Mouse (Mus musculus) forebrain, embryonic 15.5 days (tissue): ENCODE measurements at regions not wholly inside any gene's neighbourhood (a gene's known extent, or its start where the extent isn't known, plus 50 kb on each side); places are given as distances from the start of the nearest gene placed in this dataset.

ENCODE experiments used
- ATAC-seq: fragments of 200-750 bp; cut with Nextera tagmentation; replicated peaks from 2 replicates; pipeline ENCODE4 v1.8.0; 2017; ENCODE audit warnings: mild to moderate bottlenecking, moderate TSS enrichment, moderate library complexity
- H3K27ac ChIP-seq: fragments of 300-500 bp; sonication (generic); replicated peaks from 2 replicates; pipeline ENCODE4 v1.5.1; 2015; ENCODE audit warnings: mild to moderate bottlenecking, inconsistent platforms
- H3K27me3 ChIP-seq: fragments of 300-500 bp; sonication (generic); 2 replicates; pipeline ENCODE4 v1.6.1; 2015; ENCODE audit warnings: inconsistent platforms
- H3K36me3 ChIP-seq: fragments of 300-500 bp; sonication (generic); 2 replicates; pipeline ENCODE4 v1.6.1; 2015; ENCODE audit warnings: mild to moderate bottlenecking, inconsistent platforms
- H3K4me1 ChIP-seq: fragments of 300-500 bp; sonication (generic); 2 replicates; pipeline ENCODE4 v1.6.1; 2015; ENCODE audit warnings: inconsistent platforms
- H3K4me2 ChIP-seq: fragments of 300-500 bp; sonication (generic); replicated peaks from 2 replicates; pipeline ENCODE4 v1.6.1; 2015; ENCODE audit warnings: mild to moderate bottlenecking, inconsistent platforms
- H3K4me3 ChIP-seq: fragments of 300-500 bp; sonication (generic); 2 replicates; pipeline ENCODE4 v1.5.1; 2015; ENCODE audit warnings: mild to moderate bottlenecking, inconsistent platforms
- H3K9ac ChIP-seq: fragments of 300-500 bp; sonication (generic); replicated peaks from 2 replicates; pipeline ENCODE4 v1.6.1; 2015; ENCODE audit warnings: mild to moderate bottlenecking, inconsistent platforms
- H3K9me3 ChIP-seq: fragments of 300-500 bp; sonication (generic); 2 replicates; pipeline ENCODE4 v1.6.1; 2016; ENCODE audit warnings: inconsistent platforms
- WGBS: fragments of 180-500 bp; shearing (Covaris S2); methylation state at CpG from one replicate; pipeline ENCODE4 v1.1.7; 2015; ENCODE audit warnings: mixed read lengths; 5-methylcytosine and 5-hydroxymethylcytosine counted together

- Histone ChIP-seq H3K4me3 (no peak overlapping the region), H3K9ac (no peak overlapping the region), H3K27me3 (no peaks in the 10 kb centered on the region), H3K36me3 (no peaks in the 10 kb centered on the region), H3K27ac (no peak overlapping the region), H3K4me2 (no peak overlapping the region), H3K4me1 (no peaks in the 10 kb centered on the region), H3K9me3 (no peaks in the 10 kb centered on the region; the same call in 1 of the 2 replicates)
- no peak for ATAC-seq
- 84% methylated on average over 4 of the region's 4 CpGs for WGBS
Measured at GRCm38 (mm10) chr4:105307356-105307755, 150.2 kb downstream of the Plpp3 start.

GRCm38 (mm10) chr4:105307905-105308304 is 150.8 kb downstream of the Plpp3 start:
- H3K27ac ChIP-seq = no peak overlapping the region

GRCm38 (mm10) chr4:105308971-105309488 is 151.9 kb downstream of the Plpp3 start:
- no peaks in the 10 kb centered on the region for H3K36me3 ChIP-seq
- H3K9ac ChIP-seq = no peak overlapping the region
- no peak for ATAC-seq
- H3K4me2 ChIP-seq = no peak overlapping the region
- no peaks in the 10 kb centered on the region; the same call in 1 of the 2 replicates for H3K9me3 ChIP-seq
- no peaks in the 10 kb centered on the region for H3K4me1 ChIP-seq
- no peak overlapping the region for H3K4me3 ChIP-seq
- WGBS = 93% methylated on average over 5 of the region's 5 CpGs
- H3K27ac ChIP-seq = no peak overlapping the region
- H3K27me3 ChIP-seq = no peaks in the 10 kb centered on the region

More at GRCm38 (mm10) chr4:105307905-105308304, 150.8 kb downstream of the Plpp3 start:
- Histone ChIP-seq H3K4me3 (no peak overlapping the region), H3K4me2 (no peak overlapping the region), H3K9me3 (no peaks in the 10 kb centered on the region; the same call in 1 of the 2 replicates), H3K4me1 (no peaks in the 10 kb centered on the region), H3K9ac (no peak overlapping the region), H3K36me3 (no peaks in the 10 kb centered on the region), H3K27me3 (no peaks in the 10 kb centered on the region)
- WGBS = 86% methylated on average over 5 of the region's 5 CpGs
- ATAC-seq = no peak

DNA sequence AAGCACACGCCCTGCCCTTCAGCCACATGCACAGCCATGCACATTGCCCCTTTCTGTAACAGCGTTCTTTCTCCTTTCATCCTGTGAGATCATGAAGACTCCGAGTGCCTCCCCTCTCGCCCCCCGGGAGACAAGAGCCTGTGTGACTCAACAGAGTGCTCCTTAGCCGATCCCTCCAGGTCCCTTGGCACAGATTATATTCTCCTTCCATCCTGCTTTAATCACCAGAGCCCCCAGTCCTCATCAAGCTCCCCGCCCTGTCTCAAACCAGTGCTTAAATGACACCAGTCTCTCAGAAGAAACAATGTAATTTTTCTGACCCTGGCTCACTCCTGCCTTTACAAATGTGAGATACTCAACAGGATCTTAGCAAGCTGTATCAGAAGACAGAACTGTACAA is 155.5 kb downstream of the Plpp3 start:
- Histone ChIP-seq H3K4me2 (no peak overlapping the region), H3K27me3 (no peaks in the 10 kb centered on the region), H3K4me1 (no peaks in the 10 kb centered on the region), H3K36me3 (no peaks in the 10 kb centered on the region), H3K27ac (no peak overlapping the region), H3K4me3 (no peak overlapping the region), H3K9me3 (no peaks in the 10 kb centered on the region), H3K9ac (no peak overlapping the region)
- 69% methylated on average over 7 of the region's 7 CpGs for WGBS
- no peak for ATAC-seq

DNA sequence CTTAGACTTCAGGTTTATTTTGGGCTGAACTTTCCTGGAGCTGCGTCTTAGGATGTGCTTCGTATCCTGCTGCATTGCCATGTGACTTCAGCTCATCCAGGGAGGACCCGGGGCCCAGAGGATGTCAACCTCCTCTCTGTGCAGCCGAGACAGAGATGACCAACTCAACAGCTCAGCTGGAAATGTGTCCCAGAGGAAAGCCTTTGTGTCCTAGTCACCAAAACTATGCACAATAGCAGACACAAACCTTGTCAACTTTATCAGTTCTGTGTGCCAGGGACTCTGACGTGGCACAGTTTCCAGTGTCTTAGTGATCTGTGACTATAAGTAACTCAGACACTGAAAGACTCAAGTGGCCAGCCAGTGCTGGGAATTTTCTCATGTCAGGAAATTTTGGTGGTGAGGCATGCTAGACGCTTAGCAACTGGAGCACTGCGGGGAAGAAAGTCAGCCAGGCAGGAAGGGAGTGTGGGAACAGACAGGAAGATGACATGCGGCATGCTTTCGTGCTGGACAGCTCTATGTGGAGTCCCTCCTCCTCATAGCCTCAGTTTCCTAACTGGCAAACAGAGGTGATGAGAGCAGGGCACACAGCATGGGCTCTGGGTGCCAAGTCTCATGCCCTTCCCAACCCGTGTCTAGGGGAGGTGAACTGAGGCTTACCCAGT is 156.1 kb downstream of the Plpp3 start:
- no peak for ATAC-seq
- Histone ChIP-seq H3K9me3 (no peaks in the 10 kb centered on the region), H3K27ac (no peak overlapping the region), H3K4me1 (no peaks in the 10 kb centered on the region), H3K4me2 (no peak overlapping the region), H3K9ac (no peak overlapping the region), H3K4me3 (no peak overlapping the region), H3K27me3 (no peaks in the 10 kb centered on the region), H3K36me3 (no peaks in the 10 kb centered on the region)
- 84% methylated on average over 10 of the region's 10 CpGs for WGBS

DNA sequence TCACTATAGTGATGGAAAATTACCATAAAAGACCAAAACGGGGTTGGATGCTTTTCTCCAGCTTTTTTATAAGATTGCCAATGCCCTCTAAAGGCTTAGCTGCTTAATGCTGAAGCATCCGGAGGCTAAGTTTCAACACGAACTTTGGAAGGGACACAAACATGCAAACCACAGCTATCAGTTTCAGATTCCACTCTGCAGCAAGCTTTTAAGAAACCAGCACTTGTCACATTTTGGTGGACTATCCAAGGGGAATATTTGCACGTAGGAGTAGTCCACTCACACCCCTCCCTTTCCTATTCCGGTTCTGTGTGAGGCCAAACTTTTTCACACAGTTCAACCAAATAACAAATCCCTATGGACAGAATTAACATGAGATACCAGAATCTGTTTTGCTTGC is 157.9 kb downstream of the Plpp3 start:
- WGBS = 82% methylated on average over 5 of the region's 5 CpGs
- H3K27ac ChIP-seq = no peak overlapping the region
- H3K4me3 ChIP-seq = no peak overlapping the region
- no peaks in the 10 kb centered on the region for H3K4me1 ChIP-seq
- no peaks in the 10 kb centered on the region for H3K36me3 ChIP-seq
- H3K27me3 ChIP-seq = no peaks in the 10 kb centered on the region
- H3K9me3 ChIP-seq = no peaks in the 10 kb centered on the region
- no peak for ATAC-seq
- H3K4me2 ChIP-seq = no peak overlapping the region
- no peak overlapping the region for H3K9ac ChIP-seq

GRCm38 (mm10) chr4:105316478-105317206 is 159.5 kb downstream of the Plpp3 start:
- ATAC-seq = no peak
- no peak overlapping the region for H3K27ac ChIP-seq
- no peaks in the 10 kb centered on the region for H3K36me3 ChIP-seq
- H3K9ac ChIP-seq = no peak overlapping the region
- 84% methylated on average over 12 of the region's 12 CpGs for WGBS
- H3K27me3 ChIP-seq = no peaks in the 10 kb centered on the region
- no peak overlapping the region for H3K4me2 ChIP-seq
- H3K4me3 ChIP-seq = no peak overlapping the region
- no peaks in the 10 kb centered on the region for H3K4me1 ChIP-seq
- H3K9me3 ChIP-seq = no peaks in the 10 kb centered on the region

GRCm38 (mm10) chr4:105318421-105318820 is 161.3 kb downstream of the Plpp3 start:
- no peaks in the 10 kb centered on the region for H3K4me1 ChIP-seq
- H3K27me3 ChIP-seq = no peaks in the 10 kb centered on the region
- no peak overlapping the region for H3K4me3 ChIP-seq
- WGBS = 88% methylated on average over 2 of the region's 2 CpGs
- ATAC-seq = no peak
- no peaks in the 10 kb centered on the region for H3K36me3 ChIP-seq
- no peak overlapping the region for H3K27ac ChIP-seq
- H3K9me3 ChIP-seq = no peaks in the 10 kb centered on the region
- no peak overlapping the region for H3K9ac ChIP-seq
- no peak overlapping the region for H3K4me2 ChIP-seq

DNA sequence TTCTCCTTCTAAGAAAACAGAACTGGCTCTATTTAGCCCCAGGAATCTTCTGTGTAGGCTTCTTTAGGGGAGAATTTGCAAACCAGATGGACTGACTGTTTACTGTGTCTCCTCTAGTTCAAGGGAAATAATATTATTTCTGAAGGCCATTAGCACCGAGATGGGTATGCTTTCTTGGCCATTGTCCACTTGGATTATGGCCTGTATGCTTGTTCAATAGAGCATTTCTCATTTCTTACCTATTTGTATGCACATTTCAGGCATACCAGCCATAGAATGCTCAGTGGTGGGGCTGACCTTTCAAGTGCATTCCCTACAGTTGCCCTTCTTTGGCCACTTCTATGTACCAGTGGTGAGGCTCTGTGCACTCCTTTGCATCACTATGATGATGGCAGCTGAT is 166.3 kb downstream of the Plpp3 start:
- Histone ChIP-seq H3K4me1 (no peaks in the 10 kb centered on the region), H3K36me3 (no peaks in the 10 kb centered on the region), H3K27me3 (no peaks in the 10 kb centered on the region), H3K9ac (no peak overlapping the region), H3K9me3 (no peaks in the 10 kb centered on the region), H3K4me2 (no peak overlapping the region), H3K27ac (no peak overlapping the region), H3K4me3 (no peak overlapping the region)
- 60% methylated on average over 1 of the region's 1 CpGs for WGBS
- no peak for ATAC-seq

DNA sequence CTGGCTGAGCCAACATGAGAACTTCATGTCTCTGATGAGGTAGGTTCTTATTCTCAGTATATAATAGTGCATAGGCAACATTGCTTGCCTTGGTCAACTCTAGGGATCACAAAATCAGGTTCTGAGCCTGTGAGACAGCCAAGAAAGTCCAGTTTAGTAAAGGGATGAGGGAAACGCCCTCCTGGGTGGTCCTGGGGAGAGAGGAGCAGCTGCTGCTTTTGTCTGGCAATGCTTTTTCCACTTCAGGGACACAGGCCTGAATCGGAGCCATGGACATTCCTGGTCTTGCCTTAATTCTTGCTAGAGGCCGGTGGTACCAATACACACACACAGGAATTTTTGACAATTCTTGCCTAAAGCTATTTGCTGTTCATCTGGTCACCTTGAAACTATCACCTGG is 169.8 kb downstream of the Plpp3 start:
- peaks cover 3% of the 10 kb centered on the region; the same call in 1 of the 2 replicates for H3K4me1 ChIP-seq
- H3K4me2 ChIP-seq = no peak overlapping the region
- H3K27ac ChIP-seq = no peak overlapping the region
- H3K9me3 ChIP-seq = no peaks in the 10 kb centered on the region
- H3K4me3 ChIP-seq = no peak overlapping the region
- no peaks in the 10 kb centered on the region for H3K27me3 ChIP-seq
- H3K36me3 ChIP-seq = no peaks in the 10 kb centered on the region
- 20% methylated on average over 3 of the region's 3 CpGs for WGBS
- no peak overlapping the region for H3K9ac ChIP-seq
- no peak for ATAC-seq

- no peak overlapping the region for H3K4me3 ChIP-seq
- 50% methylated on average over 5 of the region's 5 CpGs for WGBS
- no peak overlapping the region for H3K4me2 ChIP-seq
- H3K36me3 ChIP-seq = no peaks in the 10 kb centered on the region
- H3K9me3 ChIP-seq = no peaks in the 10 kb centered on the region
- H3K9ac ChIP-seq = no peak overlapping the region
- ATAC-seq = no peak
- no peaks in the 10 kb centered on the region for H3K27me3 ChIP-seq
- H3K27ac ChIP-seq = no peak overlapping the region
- peaks cover 3% of the 10 kb centered on the region; the same call in 1 of the 2 replicates for H3K4me1 ChIP-seq
Measured at GRCm38 (mm10) chr4:105327711-105328471, 170.7 kb downstream of the Plpp3 start.

DNA sequence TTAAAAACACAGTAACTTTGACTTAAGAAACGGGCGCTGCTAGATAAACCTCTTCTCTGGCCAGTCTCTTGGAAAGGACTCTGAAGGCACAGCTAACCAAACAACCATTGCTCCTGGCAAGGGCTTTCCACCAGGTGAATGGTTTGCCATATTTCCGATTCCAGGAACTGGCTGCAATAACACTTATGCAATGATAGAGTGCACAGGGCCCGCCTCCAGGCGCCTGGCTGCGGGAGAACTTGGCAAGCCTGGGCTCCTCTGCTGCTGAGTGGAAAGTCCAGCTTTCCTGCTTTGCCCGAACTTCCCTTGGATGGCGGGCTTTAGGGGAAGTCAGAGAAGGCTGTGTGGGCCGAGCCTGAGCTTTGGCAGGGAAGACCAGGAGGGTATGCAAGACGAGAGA is 171.6 kb downstream of the Plpp3 start:
- H3K27me3 ChIP-seq = no peaks in the 10 kb centered on the region
- H3K9me3 ChIP-seq = no peaks in the 10 kb centered on the region
- H3K9ac ChIP-seq = no peak overlapping the region
- H3K4me2 ChIP-seq = no peak overlapping the region
- H3K4me3 ChIP-seq = no peak overlapping the region
- no peak for ATAC-seq
- H3K27ac ChIP-seq = no peak overlapping the region
- 74% methylated on average over 10 of the region's 10 CpGs for WGBS
- H3K36me3 ChIP-seq = no peaks in the 10 kb centered on the region
- H3K4me1 ChIP-seq = peaks cover 3% of the 10 kb centered on the region; the same call in 1 of the 2 replicates
